Mouse (Mus musculus) myocyte (in vitro differentiated cells): Measurements from ENCODE around the gene Mrrf. TPM values are rescaled to one million over a fixed set of nuclear protein-coding genes. Genes with fewer than 3 reads are reported as not detected.

Experiments used
- H3K27me3 ChIP-seq: one replicate; pipeline ENCODE4 v1.6.1; 2011; ENCODE audit not compliant: control insufficient read depth, insufficient read depth, insufficient read length
- H3K36me3 ChIP-seq: one replicate; pipeline ENCODE4 v1.6.1; 2011; ENCODE audit not compliant: control insufficient read depth, insufficient read depth
- H3K4me2 ChIP-seq: one replicate; pipeline ENCODE4 v1.6.1; 2011; ENCODE audit warnings: low read depth, control low read depth
- H3K4me3 ChIP-seq: one replicate; pipeline ENCODE4 v1.5.1; 2011; ENCODE audit warnings: mild to moderate bottlenecking, control low read depth, moderate library complexity
- H3K79me2 ChIP-seq: one replicate; pipeline ENCODE4 v1.6.1; 2011; ENCODE audit not compliant: control insufficient read depth, insufficient read depth
- H3ac ChIP-seq: one replicate; pipeline ENCODE4 v1.6.1; 2011; ENCODE audit not compliant: control insufficient read depth, insufficient read length
- CEBPB ChIP-seq: IDR thresholded peaks from 2 replicates; pipeline ENCODE4 v1.6.1; 2011; ENCODE audit warnings: mild to moderate bottlenecking, moderate library complexity; ENCODE audit not compliant: poor library complexity, insufficient read depth, severe bottlenecking
- E2F4 ChIP-seq: IDR thresholded peaks from one replicate; pipeline ENCODE4 v1.6.1; 2011; ENCODE audit warnings: mild to moderate bottlenecking, control low read depth, moderate library complexity; ENCODE audit not compliant: insufficient read depth
- MAX ChIP-seq: IDR thresholded peaks from one replicate; pipeline ENCODE4 v1.6.1; 2011; ENCODE audit warnings: low read depth, mild to moderate bottlenecking, control low read depth
- MYOD1 ChIP-seq, 3 experiments: IDR thresholded peaks; one replicate each; pipeline ENCODE4 v1.6.1; 2011; ENCODE audit warnings: control low read depth in 2 of 3, low read depth in 2 of 3, mild to moderate bottlenecking in 2 of 3, moderate library complexity in 1 of 3; ENCODE audit not compliant: insufficient read length in 2 of 3, control insufficient read depth in 1 of 3
- MYOG ChIP-seq, 3 experiments: IDR thresholded peaks; one replicate each; pipeline ENCODE4 v1.6.1; 2011; ENCODE audit warnings: control low read depth in 2 of 3, low read depth in 2 of 3, mild to moderate bottlenecking in 2 of 3; ENCODE audit not compliant: insufficient read length in 2 of 3, control insufficient read depth in 1 of 3, insufficient read depth in 1 of 3
- POLR2A ChIP-seq: IDR thresholded peaks from one replicate; pipeline ENCODE4 v1.6.1; 2011; ENCODE audit warnings: low read depth, mild to moderate bottlenecking, control low read depth, moderate library complexity; ENCODE audit not compliant: insufficient read length
- POLR2AphosphoS2 ChIP-seq: IDR thresholded peaks from one replicate; pipeline ENCODE4 v1.6.1; 2011; ENCODE audit warnings: low read depth, control low read depth; ENCODE audit not compliant: insufficient read length
- REST ChIP-seq: IDR thresholded peaks from one replicate; pipeline ENCODE4 v1.6.1; 2011; ENCODE audit warnings: mild to moderate bottlenecking, control low read depth, moderate library complexity; ENCODE audit not compliant: insufficient read depth, insufficient read length
- SRF ChIP-seq: IDR thresholded peaks from one replicate; pipeline ENCODE4 v1.6.1; 2011; ENCODE audit warnings: low read depth; ENCODE audit not compliant: control insufficient read depth, insufficient read length
- TCF12 ChIP-seq: IDR thresholded peaks from one replicate; pipeline ENCODE4 v1.6.1; 2011; ENCODE audit warnings: mild to moderate bottlenecking, control low read depth; ENCODE audit not compliant: poor library complexity, insufficient read depth, severe bottlenecking
- TCF3 ChIP-seq: IDR thresholded peaks from one replicate; pipeline ENCODE4 v1.6.1; 2011; ENCODE audit warnings: low read depth, control low read depth; ENCODE audit not compliant: insufficient read length
- USF1 ChIP-seq: IDR thresholded peaks from one replicate; pipeline ENCODE4 v1.6.1; 2011; ENCODE audit warnings: low read depth, mild to moderate bottlenecking, control low read depth, moderate library complexity
- polyA plus RNA-seq: library from polyadenylated mRNA; unstranded; fragments of >200 nt; fragmentation: generic; extraction: Trizol; gene quantifications from one replicate; pipeline ENCODE4 v1.2.1, GENCODE M21; 2012; ENCODE audit warnings: missing spikeins

Mrrf gene
- polyA plus RNA-seq, 1 experiment, result 40.9 TPM

DNA sequence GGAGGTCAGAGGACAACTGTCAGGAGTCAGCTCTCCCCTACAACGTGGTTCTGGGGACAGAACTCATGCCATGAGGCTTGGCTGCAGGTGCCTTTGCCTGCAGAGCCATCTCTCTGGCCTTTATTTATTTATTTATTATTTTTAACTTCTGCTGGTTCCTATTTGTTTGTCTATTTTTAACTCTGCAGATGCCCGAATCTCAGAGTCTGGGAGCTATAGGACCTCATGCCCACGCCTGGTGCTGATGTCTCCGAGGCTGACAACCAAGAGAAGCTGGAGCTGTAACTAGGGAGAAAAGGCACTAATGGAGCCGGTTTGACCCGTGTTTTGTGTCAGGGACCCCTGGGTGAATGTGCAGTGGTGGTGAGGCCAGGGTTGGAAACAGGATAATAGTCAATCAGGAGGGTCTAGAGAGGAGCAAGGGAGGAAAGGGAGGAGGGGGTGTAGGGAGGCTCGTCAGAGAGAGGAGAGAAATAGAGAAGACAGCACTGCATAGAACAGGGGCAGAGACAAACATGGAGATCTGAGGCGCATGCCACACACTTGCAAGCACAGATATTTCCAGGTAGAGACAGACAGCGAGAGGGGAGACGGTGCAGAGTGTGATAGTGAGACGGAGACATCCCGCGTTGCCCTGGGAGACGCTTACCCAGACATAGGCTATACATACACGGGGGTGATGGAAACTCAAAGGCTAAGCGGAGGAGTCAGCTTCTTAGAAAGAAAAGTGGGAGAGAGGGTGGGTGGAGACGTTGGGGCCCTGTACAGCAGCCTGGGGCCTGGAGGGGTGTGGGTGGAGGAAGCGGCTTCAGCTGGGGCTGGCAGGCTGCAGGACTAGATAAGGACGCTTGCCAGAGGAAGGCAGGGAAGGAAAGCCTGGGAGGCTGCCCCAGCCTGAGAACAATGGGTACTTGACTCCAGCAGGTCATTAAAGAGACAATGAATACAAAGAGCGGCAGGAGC lies 62.0 kb downstream of the Mrrf start:
- Histone ChIP-seq H3ac (no peak overlapping the region), H3K27me3 (no peaks in the 10 kb centered on the region), H3K79me2 (no peaks in the 10 kb centered on the region), H3K36me3 (no peaks in the 10 kb centered on the region), H3K4me3 (no peak overlapping the region), H3K4me2 (no peak overlapping the region)
- TF ChIP-seq TCF12 (no peak), REST (no peak), POLR2A (no peak), USF1 (no peak)

DNA sequence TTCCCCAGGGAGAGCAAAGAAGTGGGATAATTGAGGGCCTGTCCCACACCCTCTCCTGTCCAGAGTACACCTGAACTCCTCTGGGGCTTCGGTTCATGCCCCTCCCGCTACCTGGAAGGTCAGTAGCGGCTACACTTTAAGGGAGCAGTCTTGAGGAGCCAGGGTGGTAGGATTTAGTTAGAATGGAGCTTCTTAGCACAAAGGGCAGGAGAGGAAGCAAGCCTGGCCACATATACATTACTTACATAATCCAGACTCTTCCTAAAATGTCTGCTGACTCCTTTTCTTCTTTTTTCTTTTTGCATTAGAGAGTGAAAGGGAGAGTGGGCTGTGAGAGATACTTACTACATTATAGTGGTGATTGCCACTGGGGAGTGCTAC lies 62.7 kb downstream of the Mrrf start:
- Histone ChIP-seq H3ac (no peak overlapping the region), H3K4me2 (no peak overlapping the region), H3K36me3 (no peaks in the 10 kb centered on the region), H3K27me3 (no peaks in the 10 kb centered on the region), H3K4me3 (no peak overlapping the region), H3K79me2 (no peaks in the 10 kb centered on the region)
- TF ChIP-seq TCF3 (no peak), USF1 (no peak), REST (no peak), MYOD1 (IDR thresholded peaks at IDR 0.05; ENCODE audit: control insufficient read depth in 1 of 3, insufficient read length in 2 of 3, low read depth in 2 of 3) (no peak), TCF12 (no peak), E2F4 (no peak), SRF (no peak), POLR2A (no peak), POLR2AphosphoS2 (no peak), MYOG (IDR thresholded peaks at IDR 0.05; ENCODE audit: control insufficient read depth in 1 of 3, insufficient read depth in 1 of 3, insufficient read length in 2 of 3, low read depth in 2 of 3) (no peak)

DNA sequence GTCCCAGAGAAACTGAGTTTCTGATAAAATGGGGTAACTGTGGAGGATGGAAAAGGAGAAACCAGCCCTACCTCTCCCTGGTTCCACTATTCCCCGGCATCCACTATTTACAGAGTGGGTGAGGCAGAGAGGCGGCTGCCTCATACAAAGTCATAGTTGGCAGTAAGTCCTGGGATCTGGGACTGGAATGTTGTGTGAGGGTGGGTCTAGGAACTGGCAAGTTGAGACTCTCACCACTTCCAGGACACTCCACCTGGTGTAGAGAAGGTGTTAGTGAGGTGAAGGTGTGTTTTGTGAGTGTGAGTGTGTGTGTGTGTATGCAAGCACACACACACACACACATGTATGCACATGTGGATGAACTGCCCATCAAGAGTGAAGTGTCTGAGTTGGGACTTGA lies 64.6 kb downstream of the Mrrf start:
- no peaks in the 10 kb centered on the region for H3K36me3 ChIP-seq
- H3K4me3 ChIP-seq, result no peak overlapping the region
- TF ChIP-seq POLR2AphosphoS2 (no peak), USF1 (no peak), MYOG (IDR thresholded peaks at IDR 0.05; ENCODE audit: control insufficient read depth in 1 of 3, insufficient read depth in 1 of 3, insufficient read length in 2 of 3, low read depth in 2 of 3) (no peak), MAX (no peak), REST (no peak), POLR2A (no peak), SRF (no peak), TCF3 (no peak), MYOD1 (IDR thresholded peaks at IDR 0.05; ENCODE audit: control insufficient read depth in 1 of 3, insufficient read length in 2 of 3, low read depth in 2 of 3) (no peak), E2F4 (no peak), TCF12 (no peak), CEBPB (no peak)
- H3K27me3 ChIP-seq, result no peaks in the 10 kb centered on the region
- H3ac ChIP-seq, result no peak overlapping the region
- H3K79me2 ChIP-seq, result no peaks in the 10 kb centered on the region
- no peak overlapping the region for H3K4me2 ChIP-seq

DNA sequence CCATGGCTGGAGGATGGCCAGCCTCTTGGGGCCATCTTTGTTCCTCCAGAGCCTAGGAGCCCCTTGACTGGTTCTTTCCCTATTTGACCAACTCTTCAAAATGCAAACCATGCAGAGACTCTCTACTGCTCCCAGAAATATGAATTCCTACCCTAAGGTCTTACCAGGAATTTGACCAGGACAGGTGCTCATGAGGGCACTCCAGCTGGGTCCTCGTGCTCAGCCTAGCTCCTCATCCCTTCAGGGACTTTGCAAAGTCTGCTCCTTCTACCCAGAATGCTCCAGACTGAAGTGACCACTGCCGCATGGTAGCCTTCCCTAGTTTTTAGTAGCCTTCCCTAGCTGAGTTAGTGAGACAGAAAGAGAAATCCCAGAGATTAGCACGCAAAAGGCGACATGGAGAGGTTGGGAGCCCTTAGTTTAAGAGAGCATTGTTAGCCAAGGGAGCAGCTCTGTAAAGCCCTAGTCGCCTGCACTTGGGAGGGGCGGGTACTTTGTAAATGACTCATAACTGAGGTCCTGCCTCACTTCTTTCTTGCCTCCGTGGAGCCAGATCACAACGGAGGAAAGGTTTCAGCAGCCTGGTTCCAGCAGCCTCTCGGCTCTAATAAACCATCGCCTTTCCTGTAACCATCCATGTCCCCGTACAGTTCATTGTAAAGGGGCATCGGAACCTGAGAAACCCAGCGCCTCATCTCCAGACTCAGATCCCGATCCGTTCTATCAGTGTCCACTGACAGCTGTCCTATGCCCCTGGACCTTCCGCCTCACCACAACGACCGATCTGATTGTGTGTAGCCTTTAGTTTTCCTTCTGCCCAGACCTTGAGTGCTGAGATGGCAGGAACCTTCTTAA lies 65.8 kb downstream of the Mrrf start:
- Histone ChIP-seq H3K4me2 (peak overlapping the region; percentile 99), H3K79me2 (no peaks in the 10 kb centered on the region), H3ac (no peak overlapping the region), H3K36me3 (no peaks in the 10 kb centered on the region), H3K27me3 (no peaks in the 10 kb centered on the region), H3K4me3 (peak overlapping the region; percentile 12)
- TF ChIP-seq E2F4 (no peak), MYOD1 (IDR thresholded peaks at IDR 0.05; ENCODE audit: control insufficient read depth in 1 of 3, insufficient read length in 2 of 3, low read depth in 2 of 3) (peak in 2 of 3 experiments; percentile 16 to 29), MYOG (IDR thresholded peaks at IDR 0.05; ENCODE audit: control insufficient read depth in 1 of 3, insufficient read depth in 1 of 3, insufficient read length in 2 of 3, low read depth in 2 of 3) (peak in 1 of 3 experiments; percentile 29)

DNA sequence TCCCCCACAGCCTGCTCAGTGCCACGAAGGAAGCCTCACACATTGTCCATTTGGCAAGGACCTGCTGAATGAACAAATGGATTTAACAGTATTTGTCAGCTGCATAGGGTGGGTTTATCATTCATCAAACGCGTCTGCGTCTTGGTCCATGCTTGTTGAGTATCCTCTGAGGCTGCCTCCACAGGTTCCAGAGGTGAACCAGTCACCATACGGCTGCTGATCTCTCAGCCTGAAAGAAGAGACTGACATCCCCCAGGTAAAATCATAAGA lies 66.4 kb downstream of the Mrrf start:
- no peaks in the 10 kb centered on the region for H3K36me3 ChIP-seq
- H3K27me3 ChIP-seq, result no peaks in the 10 kb centered on the region
- H3ac ChIP-seq, result no peak overlapping the region
- no peak for TF ChIP-seq REST
- TF ChIP-seq CEBPB, result no peak
- peak overlapping the region; percentile 99 for H3K4me2 ChIP-seq
- H3K79me2 ChIP-seq, result no peaks in the 10 kb centered on the region
- peak overlapping the region; percentile 12 for H3K4me3 ChIP-seq
